ENCODE assay signal across 17 mouse cellular contexts in genomic region chr14:23094546-23095157, GRCm38 (mm10).
DNase-seq lines count a peak whose midpoint lies in the region; ATAC-seq and TF ChIP-seq lines count a peak whose summit lies in the region.
"Had no signal": no experiment of that assay in that cellular context is flagged by ENCODE, and none has a peak within 500 bp of the region (broad histone marks: within the 10 kb centered on the region; RNA-seq: fewer than 3 reads in every experiment).

No protein-coding gene starts in this region.

- no peaks in the 10 kb centered on the region for H3K27me3 ChIP-seq in kidney, embryonic 16.5 days (ENCODE audit: insufficient read depth, low read length)
- no peaks in the 10 kb centered on the region for H3K27me3 ChIP-seq in forebrain, embryonic 14.5 days (replicated peaks; ENCODE audit: control insufficient read depth, insufficient read depth, low read length)
- no peaks in the 10 kb centered on the region for H3K27me3 ChIP-seq in hindbrain, embryonic 12.5 days
- H3K27me3 ChIP-seq in midbrain, postnatal 0 days (ENCODE audit: insufficient read depth, low read length) = no peaks in the 10 kb centered on the region

- TF ChIP-seq CTCF in midbrain, postnatal 0 days (IDR thresholded peaks at IDR 0.05) = no peak
- TF ChIP-seq CTCF in gastrocnemius, adult 2 months (IDR thresholded peaks at IDR 0.05) = no peak

- H3K36me3 ChIP-seq in kidney, embryonic 16.5 days (ENCODE audit: insufficient read depth, low read length) = no peaks in the 10 kb centered on the region
- H3K36me3 ChIP-seq in forebrain, embryonic 14.5 days (ENCODE audit: control insufficient read depth, insufficient read depth, low read length) = no peaks in the 10 kb centered on the region
- no peaks in the 10 kb centered on the region for H3K36me3 ChIP-seq in hindbrain, embryonic 12.5 days
- H3K36me3 ChIP-seq in midbrain, postnatal 0 days (ENCODE audit: insufficient read depth, low read length) = no peaks in the 10 kb centered on the region
- H3K36me3 ChIP-seq: embryonic facial prominence, embryonic 10.5 days; G1E had no signal

- no peak overlapping the region for H3K9ac ChIP-seq in kidney, embryonic 16.5 days (replicated peaks; ENCODE audit: low read length)
- H3K9ac ChIP-seq in forebrain, embryonic 14.5 days (ENCODE audit: low read length) = no peak overlapping the region
- no peak overlapping the region for H3K9ac ChIP-seq in hindbrain, embryonic 12.5 days
- H3K9ac ChIP-seq in midbrain, postnatal 0 days (replicated peaks; ENCODE audit: low read length, poor library complexity, severe bottlenecking) = no peak overlapping the region

- no peak for DNase-seq in kidney, adult 11 months
- DNase-seq in forebrain, embryonic 14.5 days (ENCODE audit: low spot score) = peak; percentile 72
- DNase-seq in midbrain, postnatal 0 days (ENCODE audit: low spot score) = peak; percentile 12
- DNase-seq in gastrocnemius, adult 2 months = no peak
- no peak for DNase-seq in adrenal gland, adult 2 months
- DNase-seq: adrenal gland, postnatal 10 days; cerebellum, adult 9-11 months; lung, adult 2 months had no signal

- H3K27ac ChIP-seq in kidney, embryonic 16.5 days (ENCODE audit: low read length) = peak overlapping the region; percentile 14; the same call in 1 of the 2 replicates
- peak overlapping the region; percentile 76; the same call in 1 of the 2 replicates for H3K27ac ChIP-seq in forebrain, embryonic 14.5 days (ENCODE audit: low read depth, low read length)
- H3K27ac ChIP-seq in hindbrain, embryonic 12.5 days = peak overlapping the region; percentile 42; the same call in 1 of the 2 replicates
- 0 out of 2 replicates have a peak overlapping the region, but pooled peaks have one; percentile 18 for H3K27ac ChIP-seq in midbrain, postnatal 0 days (ENCODE audit: low read depth, low read length)
- H3K27ac ChIP-seq in gastrocnemius, adult 2 months = no peak overlapping the region
- H3K27ac ChIP-seq: embryonic facial prominence, embryonic 10.5 days; kidney, postnatal 0 days had no signal

- WGBS in kidney, embryonic 16.5 days = 51% methylated on average over 5 of the region's 5 CpGs
- 37% methylated on average over 5 of the region's 5 CpGs for WGBS in forebrain, embryonic 14.5 days
- WGBS in hindbrain, embryonic 12.5 days = 54% methylated on average over 5 of the region's 5 CpGs
- WGBS in midbrain, postnatal 0 days = 35% methylated on average over 5 of the region's 5 CpGs

- no peak overlapping the region for H3K4me3 ChIP-seq in kidney, embryonic 16.5 days (ENCODE audit: low read length)
- no peak overlapping the region for H3K4me3 ChIP-seq in forebrain, embryonic 14.5 days (ENCODE audit: low read depth, low read length)
- no peak overlapping the region for H3K4me3 ChIP-seq in hindbrain, embryonic 12.5 days
- H3K4me3 ChIP-seq in midbrain, postnatal 0 days (ENCODE audit: low read depth, low read length) = no peak overlapping the region
- no peak overlapping the region for H3K4me3 ChIP-seq in gastrocnemius, adult 2 months
- H3K4me3 ChIP-seq: embryonic facial prominence, embryonic 10.5 days; erythroblast, embryonic 14.5 days; myocyte had no signal

- intact Hi-C loops in gastrocnemius, adult 2 months (cut with DNase I) = no loop called here

- no peaks in the 10 kb centered on the region for H3K9me3 ChIP-seq in kidney, embryonic 16.5 days (ENCODE audit: low read length)
- no peaks in the 10 kb centered on the region for H3K9me3 ChIP-seq in forebrain, embryonic 14.5 days (replicated peaks; ENCODE audit: control insufficient read depth, low read length)
- no peaks in the 10 kb centered on the region for H3K9me3 ChIP-seq in hindbrain, embryonic 12.5 days (replicated peaks)
- H3K9me3 ChIP-seq in midbrain, postnatal 0 days (ENCODE audit: low read length) = no peaks in the 10 kb centered on the region
- H3K9me3 ChIP-seq: embryonic facial prominence, embryonic 10.5 days; G1E had no signal

- no peak overlapping the region for H3K4me2 ChIP-seq in kidney, embryonic 16.5 days (replicated peaks; ENCODE audit: low read depth, low read length)
- peak overlapping the region; percentile 25 for H3K4me2 ChIP-seq in forebrain, embryonic 14.5 days (ENCODE audit: low read length)
- no peak overlapping the region for H3K4me2 ChIP-seq in hindbrain, embryonic 12.5 days (replicated peaks)
- peak overlapping the region; percentile 22 for H3K4me2 ChIP-seq in midbrain, postnatal 0 days (ENCODE audit: low read depth, low read length, poor library complexity, severe bottlenecking)

- no peak for ATAC-seq in kidney, embryonic 16.5 days (ENCODE audit: low FRiP score, low TSS enrichment)
- peak; percentile 64 for ATAC-seq in forebrain, embryonic 14.5 days
- no peak for ATAC-seq in hindbrain, embryonic 12.5 days (ENCODE audit: low FRiP score)
- ATAC-seq in midbrain, postnatal 0 days (ENCODE audit: low FRiP score) = peak; percentile 16; the same call in 1 of the 2 replicates
- ATAC-seq in megakaryocyte-erythroid progenitor cell, adult 5-6 weeks (replicated peaks; ENCODE audit: low FRiP score, low TSS enrichment, poor library complexity, severe bottlenecking) = no peak
- ATAC-seq: inflammation-experienced regulatory T-cells, adult 6 months had no signal

- H3K4me1 ChIP-seq in kidney, embryonic 16.5 days (ENCODE audit: insufficient read depth, low read length) = no peaks in the 10 kb centered on the region
- peaks cover 16% of the 10 kb centered on the region for H3K4me1 ChIP-seq in forebrain, embryonic 14.5 days (ENCODE audit: control insufficient read depth, insufficient read depth, low read length)
- H3K4me1 ChIP-seq in hindbrain, embryonic 12.5 days = peaks cover 17% of the 10 kb centered on the region
- H3K4me1 ChIP-seq in midbrain, postnatal 0 days (ENCODE audit: insufficient read depth, low read length) = peaks cover 12% of the 10 kb centered on the region; the same call in 1 of the 2 replicates

Comparison
In these comparisons a context has a peak if more than half of its experiments do, and no peak if none do; other contexts are left out.
1. ATAC-seq: peak in forebrain, embryonic 14.5 days (single experiment) and midbrain, postnatal 0 days (single experiment); none in kidney, embryonic 16.5 days (single experiment), hindbrain, embryonic 12.5 days (single experiment) and megakaryocyte-erythroid progenitor cell, adult 5-6 weeks (single experiment).
2. H3K4me2 ChIP-seq: peak in forebrain, embryonic 14.5 days (single experiment) and midbrain, postnatal 0 days (single experiment); none in kidney, embryonic 16.5 days (single experiment) and hindbrain, embryonic 12.5 days (single experiment).
3. DNase-seq: peak in forebrain, embryonic 14.5 days (single experiment) and midbrain, postnatal 0 days (single experiment); none in kidney, adult 11 months (single experiment), gastrocnemius, adult 2 months (single experiment) and adrenal gland, adult 2 months (single experiment).